Mouse (Mus musculus): ENCODE results near the gene Adipoq. TPM values are rescaled to one million over a fixed set of nuclear protein-coding genes. Genes with fewer than 3 reads are reported as not detected.
"Not testable (repeated sequence)": the region's sequence is repeated elsewhere in the genome, so short reads cannot be mapped to it uniquely, and the experiment has no call there.

The Adipoq gene
- total RNA-seq, 2 experiments from 2014 or later = 265 to 655 TPM

DNA sequence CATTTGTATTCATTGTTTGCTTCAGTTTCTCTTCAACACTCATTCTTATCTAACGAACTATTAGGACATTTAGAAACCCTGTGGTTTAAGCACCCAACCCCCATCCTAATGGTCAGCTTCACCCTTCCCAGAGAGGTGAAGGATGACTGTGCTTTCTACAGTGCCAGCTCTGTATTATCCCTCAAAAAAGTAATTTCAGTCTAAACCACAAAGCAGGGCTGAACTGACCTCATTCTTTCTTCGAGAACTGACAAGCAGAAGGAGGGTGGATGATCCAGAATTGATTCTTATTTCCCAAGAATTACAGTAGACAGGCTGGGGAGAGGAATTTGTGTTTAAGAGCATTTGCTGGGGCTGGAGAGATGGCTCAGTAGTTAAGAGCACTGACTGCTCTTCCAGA, 13.4 kb downstream of the Adipoq start:
- no peak for DNase-seq (ENCODE audit: low spot score in 2 of 2)

DNA sequence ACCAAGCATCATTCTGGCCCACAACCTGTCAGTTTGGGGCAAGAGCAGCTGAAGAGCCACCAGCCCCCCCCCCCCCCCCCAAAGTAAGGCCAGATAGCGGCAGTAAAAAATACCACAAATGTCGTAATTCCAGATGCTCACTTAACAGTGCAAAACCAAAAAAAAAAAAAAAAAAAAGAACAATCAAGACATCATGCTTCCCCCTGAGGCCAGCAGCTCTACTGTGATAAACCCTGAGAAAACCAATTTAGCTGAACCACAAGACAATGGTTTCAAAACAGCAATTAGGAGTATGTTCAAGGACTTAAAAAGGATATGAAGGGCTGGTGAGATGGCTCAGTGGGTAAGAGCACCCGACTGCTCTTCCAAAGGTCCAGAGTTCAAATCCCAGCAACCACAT, 15.8 kb downstream of the Adipoq start:
- DNase-seq (ENCODE audit: low spot score in 2 of 2) = no peak

DNA sequence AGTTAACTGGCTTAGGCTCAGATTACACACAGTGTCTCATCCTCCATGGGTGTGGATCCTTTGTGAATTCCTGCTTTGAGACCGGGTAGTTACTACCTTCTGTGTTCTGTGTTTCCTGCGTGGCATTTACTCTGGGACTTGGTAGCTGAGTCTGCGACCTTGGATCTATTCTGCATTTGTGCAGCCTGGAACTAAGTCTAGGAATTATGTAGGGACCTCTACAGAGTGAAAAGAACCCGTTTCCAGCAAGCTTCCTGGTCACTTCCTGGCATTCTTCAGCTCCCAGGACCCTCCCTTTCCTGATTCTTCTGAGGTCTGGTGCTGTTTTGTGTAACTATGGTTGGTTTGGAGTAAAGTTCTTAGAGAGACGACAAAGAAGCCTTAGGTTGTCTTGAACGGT, 18.1 kb downstream of the Adipoq start:
- no peak for DNase-seq (ENCODE audit: low spot score in 2 of 2)

DNA sequence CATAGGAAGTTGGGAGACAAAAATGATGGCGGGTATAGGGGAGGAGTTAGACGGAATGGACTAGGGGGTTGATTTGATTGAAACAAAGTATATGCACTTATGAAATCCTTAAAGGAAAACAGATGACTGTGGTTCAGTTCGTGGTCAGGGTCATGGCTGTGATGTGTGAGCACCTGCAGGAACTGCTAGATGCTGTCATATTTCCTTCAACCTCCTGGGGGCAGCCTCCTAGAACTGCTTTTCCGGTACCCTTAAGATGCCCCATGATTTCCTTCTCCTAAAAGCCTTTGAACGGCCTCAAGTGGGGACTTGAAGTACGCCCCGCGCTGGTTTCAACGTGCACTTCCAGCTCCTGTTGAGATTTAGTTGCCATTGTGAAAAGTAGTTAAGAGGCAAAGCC, 19.1 kb downstream of the Adipoq start:
- DNase-seq (ENCODE audit: low spot score in 2 of 2) = no peak

DNA sequence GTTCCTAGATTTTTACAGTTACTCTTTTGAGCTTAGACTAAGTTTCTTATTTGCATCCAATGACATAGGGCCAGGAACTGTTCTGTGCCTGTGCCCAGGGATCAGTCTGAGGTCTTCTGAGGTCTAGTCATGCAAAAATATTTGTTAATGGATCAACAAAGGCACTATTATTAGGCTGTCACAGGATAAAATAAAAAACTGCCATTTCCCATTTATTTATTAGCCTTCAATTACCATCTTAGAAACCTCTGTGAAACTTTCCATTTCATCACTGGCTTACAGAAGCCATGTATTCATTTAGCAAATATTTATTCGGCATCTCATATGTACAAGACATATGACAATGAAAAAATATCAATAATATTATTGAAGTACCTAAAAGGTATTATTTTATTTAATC, 20.3 kb downstream of the Adipoq start:
- DNase-seq (ENCODE audit: low spot score in 2 of 2) = no peak

DNA sequence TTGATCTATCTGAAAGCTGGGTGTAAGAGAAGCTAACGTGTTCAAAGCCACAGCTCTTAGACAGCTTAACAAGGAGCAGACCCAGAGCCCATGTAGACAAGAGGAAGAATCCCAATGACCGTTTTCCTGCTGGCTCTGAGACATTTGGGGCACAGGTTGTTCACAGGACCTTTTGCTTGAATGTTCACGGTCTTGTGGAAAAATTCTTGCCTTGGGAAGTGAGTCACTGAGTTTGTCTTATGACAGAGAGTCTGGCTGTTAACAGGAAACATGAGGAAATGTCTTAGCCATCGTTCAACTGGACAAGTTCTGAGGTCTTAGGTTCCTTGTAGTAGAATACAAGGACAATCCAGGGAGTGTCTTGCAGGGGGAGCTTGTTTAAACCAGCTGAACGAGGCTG, 20.7 kb downstream of the Adipoq start:
- DNase-seq (ENCODE audit: low spot score in 2 of 2) = no peak

DNA sequence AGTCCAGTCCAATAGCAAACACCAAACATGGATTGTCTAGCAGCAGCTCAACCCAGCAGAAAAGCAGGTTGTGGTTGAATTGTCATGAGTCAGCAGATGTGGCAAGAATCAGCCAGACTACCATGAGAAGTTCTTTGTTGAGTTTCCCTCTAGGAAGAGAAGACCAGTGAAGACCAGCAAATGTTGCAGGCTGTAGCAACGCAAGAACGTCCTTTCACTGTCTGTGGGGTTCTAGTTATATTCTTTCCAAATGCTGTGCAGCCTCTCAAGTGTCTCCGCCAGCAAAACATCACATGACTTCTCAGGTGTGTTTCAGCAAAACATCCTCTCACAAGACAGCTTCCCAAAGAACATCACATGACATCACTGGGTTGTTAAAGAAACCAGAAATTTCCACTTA, 24.5 kb downstream of the Adipoq start:
- DNase-seq (ENCODE audit: low spot score in 2 of 2) = no peak

DNA sequence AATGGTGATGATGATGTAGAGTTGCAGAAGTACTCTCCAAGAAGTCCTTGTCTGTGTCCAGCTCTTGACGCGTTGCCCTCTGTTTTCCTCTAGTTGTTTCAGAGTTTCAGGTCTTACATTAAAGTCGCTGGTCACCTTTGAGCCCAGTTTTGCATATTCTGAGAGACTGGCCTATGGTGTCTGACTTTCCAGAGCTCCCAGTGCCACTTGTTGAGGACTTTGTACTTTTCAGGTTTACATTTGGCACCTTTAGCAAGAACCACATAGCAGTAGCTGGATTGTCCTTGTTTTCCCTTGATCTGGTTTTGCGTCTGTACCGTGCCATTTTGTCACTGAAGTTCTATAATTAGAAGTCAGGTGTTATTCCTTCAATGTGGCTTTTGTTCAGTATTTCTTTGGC, 27.6 kb downstream of the Adipoq start:
- DNase-seq (ENCODE audit: low spot score in 2 of 2) = no peak

DNA sequence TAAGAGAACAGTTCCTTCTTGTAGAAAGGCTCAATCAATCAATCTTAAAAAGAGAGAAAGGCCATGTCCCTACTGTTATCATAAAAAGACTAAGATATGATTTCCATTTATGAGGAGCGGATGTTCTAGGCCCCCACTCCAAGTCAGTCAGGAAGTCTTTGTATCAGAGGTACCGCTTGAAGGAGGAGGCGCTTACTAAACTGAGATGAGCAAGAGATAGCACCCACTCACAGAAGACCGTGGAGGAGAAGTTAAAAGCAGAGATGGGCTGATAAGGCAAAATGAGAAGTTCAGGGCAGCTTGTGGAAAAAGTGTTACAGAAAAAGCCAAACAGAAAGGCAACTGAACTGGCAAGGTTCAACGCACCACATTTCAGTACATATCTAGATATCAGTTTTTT, 28.5 kb downstream of the Adipoq start:
- no peak for DNase-seq (ENCODE audit: low spot score in 2 of 2)

DNA sequence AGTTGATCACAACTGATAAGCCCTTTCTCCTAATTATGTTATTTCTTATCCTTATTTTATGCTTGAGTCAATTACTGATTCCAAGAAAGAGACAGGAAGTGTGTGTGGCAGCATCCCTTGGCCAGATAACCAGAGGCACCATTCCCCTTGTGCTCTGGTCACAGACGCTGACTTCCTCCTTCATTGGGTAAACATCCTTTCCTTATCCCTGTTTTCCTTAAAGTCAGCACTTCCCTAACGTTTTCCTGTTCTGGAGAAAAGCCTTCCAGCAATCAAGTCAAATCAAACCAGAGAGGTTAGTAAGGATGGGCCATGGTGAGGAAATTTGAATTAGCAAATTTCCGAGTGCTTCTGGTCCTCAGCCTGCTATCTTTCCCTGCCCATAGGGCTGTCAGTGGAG, 29.6 kb downstream of the Adipoq start:
- no peak for DNase-seq (ENCODE audit: low spot score in 2 of 2)

DNA sequence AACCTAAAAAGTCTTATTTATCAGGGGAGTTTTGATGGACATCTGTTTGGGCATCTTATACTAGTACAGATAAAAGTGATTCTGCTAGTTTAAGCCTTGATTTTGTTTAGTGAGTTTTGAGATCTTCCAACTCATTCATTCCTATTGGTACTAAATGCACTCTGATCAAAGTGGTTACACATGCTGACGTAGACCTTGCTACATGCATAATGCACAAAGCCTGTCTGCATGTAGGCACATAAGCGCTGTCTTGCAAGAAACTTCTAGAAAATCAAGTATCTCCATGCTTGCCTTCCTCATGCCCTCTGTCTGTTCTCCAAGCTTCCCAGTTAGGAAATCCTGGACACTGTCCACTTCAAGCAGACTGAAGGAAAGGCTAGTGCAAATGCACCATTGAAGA, 31.5 kb downstream of the Adipoq start:
- no peak for DNase-seq (ENCODE audit: low spot score in 2 of 2)

DNA sequence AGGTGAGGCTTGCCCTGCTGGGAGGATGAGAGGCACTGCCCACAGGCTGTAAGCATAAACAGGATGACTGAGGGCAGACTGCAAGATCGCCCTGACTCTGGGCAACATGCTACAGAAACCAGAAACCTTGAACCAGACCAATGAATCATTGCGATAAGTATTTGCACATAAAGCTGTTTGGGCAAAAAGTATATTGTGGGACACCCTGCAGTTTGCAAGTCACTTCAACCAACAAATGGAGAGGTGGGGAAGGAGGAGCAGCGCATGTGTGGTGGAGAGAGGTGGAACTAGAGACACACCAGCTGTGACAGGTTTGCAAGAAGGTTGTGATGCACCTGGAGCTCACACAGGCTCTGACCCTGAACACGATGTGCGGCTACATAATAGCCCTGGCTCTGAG, 32.5 kb downstream of the Adipoq start:
- no peak for DNase-seq (ENCODE audit: low spot score in 2 of 2)

DNA sequence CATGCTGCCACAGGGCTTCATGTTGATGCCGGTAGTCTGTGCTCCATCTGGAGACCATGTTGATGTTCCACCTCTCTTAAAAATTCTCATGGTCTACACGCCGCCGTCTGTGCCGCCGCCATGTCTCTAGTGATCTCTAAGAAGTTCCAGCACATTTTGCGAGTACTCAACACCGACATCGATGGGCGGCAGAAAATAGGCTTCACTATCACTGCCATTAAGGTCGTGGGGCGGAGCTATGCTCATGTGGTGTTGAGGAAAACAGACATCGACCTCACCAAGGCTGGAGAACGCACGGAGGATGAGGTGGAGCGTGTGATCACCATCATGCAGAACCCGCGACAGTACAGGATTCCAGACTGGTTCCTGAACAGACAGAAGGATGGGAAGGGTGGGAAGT, 33.1 kb downstream of the Adipoq start:
- not testable (repeated sequence) for DNase-seq (ENCODE audit: low spot score in 2 of 2)

DNA sequence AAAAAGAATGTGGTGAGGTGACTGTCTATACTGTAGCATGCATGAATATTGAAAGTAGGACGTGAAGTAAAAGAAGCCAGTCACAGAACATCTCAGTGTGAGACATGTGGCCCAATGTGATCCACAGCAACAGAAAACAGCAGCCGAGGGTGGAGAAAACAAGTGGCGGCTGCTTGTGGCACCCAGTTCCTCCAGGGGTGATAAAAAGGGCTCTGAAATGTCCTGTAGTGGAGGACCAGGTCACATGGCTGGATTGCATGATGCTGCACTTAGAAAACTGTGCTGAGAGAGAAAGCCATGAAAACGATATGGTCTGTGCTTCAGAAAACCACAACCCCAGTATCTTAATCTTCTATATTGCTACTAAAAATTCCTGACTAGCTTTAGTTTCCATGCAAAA, 34.7 kb downstream of the Adipoq start:
- no peak for DNase-seq (ENCODE audit: low spot score in 2 of 2)

DNA sequence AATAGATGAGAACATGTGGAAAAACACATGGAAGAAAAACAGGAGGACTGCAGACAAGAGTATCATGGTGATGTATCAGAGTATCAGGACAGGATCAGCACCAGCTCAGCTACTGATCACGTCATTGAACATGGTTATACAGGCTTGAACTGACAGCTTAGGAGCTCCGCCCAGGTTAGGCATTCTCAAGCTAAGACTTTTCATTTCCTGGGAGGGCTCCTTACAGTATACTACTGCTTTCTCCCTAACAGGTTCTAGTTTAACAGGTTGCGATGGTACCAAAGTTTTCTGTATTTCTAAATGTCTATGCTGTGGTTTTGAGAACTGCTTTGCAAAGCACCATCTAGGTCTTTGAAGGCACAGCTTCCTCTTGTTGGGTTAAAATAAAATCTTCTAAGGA, 35.2 kb downstream of the Adipoq start:
- DNase-seq (ENCODE audit: low spot score in 2 of 2) = no peak

DNA sequence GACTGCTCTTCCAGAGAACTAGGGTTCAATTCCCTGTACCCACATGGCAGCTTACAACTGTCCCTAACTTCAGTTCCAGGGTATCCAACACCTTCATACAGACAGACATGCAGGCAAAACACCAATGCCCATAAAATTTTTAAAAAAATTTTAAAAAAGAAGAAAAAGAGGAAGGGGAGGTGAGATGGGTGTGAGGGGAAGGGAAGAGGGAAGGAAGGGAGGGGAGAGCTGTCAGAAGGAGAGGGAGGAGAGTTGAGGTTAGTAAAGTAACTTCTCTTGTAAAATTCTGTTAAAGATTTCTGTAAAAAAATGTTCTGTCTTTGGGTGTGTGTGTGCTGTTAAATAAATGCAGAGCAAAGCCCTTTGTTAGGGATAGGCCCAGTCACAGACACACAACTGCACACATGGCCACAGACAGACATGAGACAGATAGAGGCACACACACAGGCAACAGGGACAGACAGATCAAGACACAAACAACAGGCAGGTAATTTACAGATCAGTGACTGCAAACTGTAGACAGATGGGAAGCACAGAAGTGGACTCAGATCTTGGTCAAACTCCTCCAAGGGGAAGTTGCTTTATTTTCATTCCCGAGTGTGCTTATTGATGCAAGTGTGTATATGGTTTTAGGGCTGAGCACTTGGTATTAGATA, 35.7 kb downstream of the Adipoq start:
- DNase-seq (ENCODE audit: low spot score in 2 of 2) = no peak

DNA sequence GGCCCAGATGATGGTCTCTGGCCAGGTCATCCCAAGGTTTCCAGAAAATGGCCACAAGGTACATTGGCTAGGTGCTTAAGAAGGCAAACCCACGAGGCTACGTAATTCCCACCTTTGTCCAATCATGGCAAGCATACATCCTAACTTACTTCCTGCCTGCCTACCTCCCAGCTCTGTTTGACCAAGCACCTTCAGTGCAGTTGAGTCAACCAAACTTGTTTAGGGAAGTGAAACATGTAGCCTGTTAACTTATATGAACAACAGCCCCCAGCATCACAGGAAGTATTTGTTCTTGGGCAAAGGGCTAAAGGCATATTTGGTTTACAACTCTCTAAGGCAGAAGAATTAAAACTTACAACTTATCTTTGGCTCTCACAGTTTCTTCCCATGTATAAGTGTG, 39.5 kb downstream of the Adipoq start:
- DNase-seq (ENCODE audit: low spot score in 2 of 2) = no peak

DNA sequence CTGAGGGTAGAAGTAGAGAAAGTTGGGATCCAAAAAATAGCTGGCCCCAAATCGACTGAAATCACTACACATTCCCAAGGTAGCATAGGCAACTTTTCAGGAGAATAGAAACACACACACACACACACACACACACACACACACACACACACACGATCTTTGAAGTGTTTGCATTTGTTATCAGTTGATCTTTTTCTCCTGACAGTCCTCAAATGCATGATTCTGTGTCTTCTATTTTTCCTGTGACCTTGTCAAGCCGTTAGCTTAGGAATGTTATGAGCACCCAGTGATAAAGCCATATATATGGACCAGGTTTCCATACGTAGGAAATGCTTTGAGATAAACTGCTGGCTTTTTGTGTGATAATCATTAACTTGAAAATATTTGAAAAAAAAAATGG, 40.1 kb downstream of the Adipoq start:
- DNase-seq (ENCODE audit: low spot score in 2 of 2) = no peak

DNA sequence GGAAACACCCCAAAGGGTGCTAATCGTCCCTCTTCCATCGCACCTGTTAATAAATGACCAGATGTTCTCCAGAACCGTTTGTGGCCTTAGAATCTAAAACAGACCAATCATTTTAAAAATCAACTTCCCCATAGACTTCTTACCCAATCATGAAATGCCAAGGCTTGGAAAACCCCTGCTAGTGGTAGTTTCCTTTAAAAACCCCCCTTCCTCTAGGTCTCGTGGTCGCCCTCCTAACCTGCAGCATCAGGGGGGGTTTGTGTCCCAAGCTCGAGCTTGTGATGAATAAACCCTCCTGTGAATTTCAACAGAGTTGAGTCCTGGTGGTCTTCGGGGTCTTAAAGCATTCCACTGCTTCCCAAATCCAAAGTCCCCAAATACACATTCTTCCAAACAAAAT, 41.6 kb downstream of the Adipoq start:
- no peak for DNase-seq (ENCODE audit: low spot score in 2 of 2)

DNA sequence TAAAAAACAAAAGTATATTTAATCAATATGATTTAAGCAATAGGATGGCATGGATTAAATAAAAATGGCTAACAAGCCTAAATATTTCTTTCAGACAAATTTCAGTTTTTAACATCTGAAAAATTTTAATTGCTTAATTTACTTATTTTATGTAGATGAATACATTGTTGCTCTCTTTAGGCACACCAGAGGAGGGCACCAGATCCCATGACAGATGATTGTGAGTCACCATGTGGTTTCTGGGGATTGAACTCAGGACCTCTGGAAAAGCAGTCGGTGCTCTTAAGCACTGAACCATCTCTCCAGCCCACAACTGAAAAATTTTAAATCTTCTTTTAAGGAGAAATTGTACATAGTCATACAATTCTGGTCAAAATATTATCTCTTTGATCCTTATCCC, 43.3 kb downstream of the Adipoq start:
- DNase-seq (ENCODE audit: low spot score in 2 of 2) = no peak

DNA sequence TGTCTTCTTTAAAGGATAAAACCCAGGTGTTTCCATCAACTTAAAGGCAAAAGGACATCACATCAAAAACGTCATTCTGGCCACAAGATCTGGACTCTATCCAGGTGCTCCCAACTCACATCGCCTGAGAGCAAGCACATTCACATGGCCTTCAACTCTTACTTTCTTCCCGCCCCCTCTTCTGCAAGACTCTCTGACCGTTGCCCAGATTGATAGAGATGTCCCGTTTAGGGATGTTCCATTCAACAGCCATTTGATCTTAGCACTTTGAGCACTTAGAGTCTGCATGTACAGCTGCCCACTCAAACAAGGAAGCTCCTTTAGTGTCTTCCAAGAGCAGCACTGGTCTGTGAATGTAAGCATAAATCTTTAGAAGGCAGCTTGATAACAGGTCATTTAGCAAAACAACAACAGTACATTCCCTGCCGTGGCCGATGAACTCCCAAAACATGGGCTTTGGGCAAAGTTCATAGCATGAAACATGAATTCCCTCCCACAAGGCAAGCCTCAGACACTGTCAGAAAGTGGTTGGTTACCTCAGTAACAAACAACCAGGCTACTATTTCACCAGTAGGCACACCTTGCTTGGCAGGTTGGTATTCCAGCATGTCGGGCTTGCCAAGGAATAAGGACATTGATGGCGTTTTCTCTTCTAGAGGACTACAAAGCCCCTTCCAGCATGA, 45.4 kb downstream of the Adipoq start:
- no peak for DNase-seq (ENCODE audit: low spot score in 2 of 2)

DNA sequence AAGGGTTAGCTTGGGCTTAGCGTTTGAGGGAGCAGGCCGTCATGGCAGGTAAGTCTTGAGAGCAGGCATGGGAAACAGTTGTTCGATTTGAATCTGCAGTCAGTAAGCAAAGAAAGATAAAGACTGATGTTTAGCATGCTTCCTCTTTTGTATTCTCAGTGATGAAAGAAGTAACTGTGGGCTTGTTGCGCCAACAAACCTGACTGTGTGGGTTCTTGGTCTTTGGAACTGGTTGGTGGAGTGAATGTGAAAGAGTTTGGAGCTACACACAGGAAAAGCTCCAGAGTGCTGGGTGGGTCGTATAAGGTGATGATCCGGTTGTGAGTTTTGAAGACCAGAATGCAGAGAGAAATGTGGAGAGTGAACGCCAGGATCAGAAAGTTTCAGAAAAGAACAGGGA, 49.3 kb downstream of the Adipoq start:
- no peak for DNase-seq (ENCODE audit: low spot score in 2 of 2)

DNA sequence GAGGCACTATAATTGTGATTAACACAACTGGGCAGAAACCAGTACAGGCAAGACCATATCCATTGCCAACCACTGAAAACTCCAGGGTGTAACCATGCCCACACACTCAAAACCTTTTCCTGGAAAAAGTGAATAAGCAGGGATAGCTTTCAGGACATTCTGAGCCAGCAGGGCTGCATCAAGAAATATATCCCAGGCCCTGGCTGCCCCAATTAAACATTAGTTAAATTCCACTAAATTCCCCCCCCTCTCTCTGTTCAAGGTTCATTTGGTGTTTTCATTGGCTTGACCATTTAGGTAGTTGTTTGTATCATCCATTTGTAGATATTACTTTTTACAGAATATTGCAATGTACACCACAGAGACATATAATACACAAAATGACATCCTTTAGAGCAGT, 50.0 kb downstream of the Adipoq start:
- no peak for DNase-seq (ENCODE audit: low spot score in 2 of 2)

Data from adrenal gland, adult 18-20 months (tissue).